Mouse (Mus musculus) MEL (cell line): ENCODE data around the gene Rimklb.

ENCODE experiments used
- CTCF ChIP-seq, 3 experiments: IDR thresholded peaks in 2 of 3; conservative IDR thresholded peaks in 1 of 3; 2 replicates each; pipeline ENCODE4 v1.5.1; 2011 to 2012; ENCODE audit warnings: low read length in 3 of 3, low read depth in 2 of 3, mild to moderate bottlenecking in 2 of 3, improper control_type of control experiment in 1 of 3, inconsistent platforms in 1 of 3, mixed read lengths in 1 of 3, moderate library complexity in 1 of 3; ENCODE audit not compliant: control insufficient read depth in 1 of 3, insufficient read depth in 1 of 3, poor library complexity in 1 of 3, severe bottlenecking in 1 of 3
- E2F4 ChIP-seq: IDR thresholded peaks from 2 replicates; pipeline ENCODE4 v1.6.1; 2011; ENCODE audit warnings: low read depth, low read length, improper control_type of control experiment, borderline replicate concordance
- EP300 ChIP-seq, 2 experiments: IDR thresholded peaks; 2 replicates each; pipeline ENCODE4 v1.6.1; 2011; ENCODE audit warnings: improper control_type of control experiment in 2 of 2, low read length in 2 of 2, low read depth in 1 of 2, mild to moderate bottlenecking in 1 of 2
- MAX ChIP-seq: IDR thresholded peaks from 2 replicates; pipeline ENCODE4 v1.6.1; 2011; ENCODE audit warnings: low read length, improper control_type of control experiment
- POLR2A ChIP-seq, 2 experiments: IDR thresholded peaks; 2 replicates each; pipeline ENCODE4 v1.6.1; 2011 to 2012; ENCODE audit warnings: low read length in 2 of 2, mild to moderate bottlenecking in 2 of 2, control low read depth in 1 of 2, improper control_type of control experiment in 1 of 2, low read depth in 1 of 2, moderate library complexity in 1 of 2; ENCODE audit not compliant: control insufficient read depth in 1 of 2, insufficient read depth in 1 of 2, poor library complexity in 1 of 2
- TBP ChIP-seq: IDR thresholded peaks from 2 replicates; pipeline ENCODE4 v1.8.0; 2011; ENCODE audit warnings: low read depth, low read length, improper control_type of control experiment
- ZC3H11A ChIP-seq: IDR thresholded peaks from 2 replicates; pipeline ENCODE4 v1.6.1; 2012; ENCODE audit warnings: low read depth, mild to moderate bottlenecking, inconsistent platforms, low read length, improper control_type of control experiment
- ZNF384 ChIP-seq: IDR thresholded peaks from 2 replicates; pipeline ENCODE4 v1.6.1; 2012; ENCODE audit warnings: low read depth, mild to moderate bottlenecking, inconsistent platforms, low read length, improper control_type of control experiment

DNA sequence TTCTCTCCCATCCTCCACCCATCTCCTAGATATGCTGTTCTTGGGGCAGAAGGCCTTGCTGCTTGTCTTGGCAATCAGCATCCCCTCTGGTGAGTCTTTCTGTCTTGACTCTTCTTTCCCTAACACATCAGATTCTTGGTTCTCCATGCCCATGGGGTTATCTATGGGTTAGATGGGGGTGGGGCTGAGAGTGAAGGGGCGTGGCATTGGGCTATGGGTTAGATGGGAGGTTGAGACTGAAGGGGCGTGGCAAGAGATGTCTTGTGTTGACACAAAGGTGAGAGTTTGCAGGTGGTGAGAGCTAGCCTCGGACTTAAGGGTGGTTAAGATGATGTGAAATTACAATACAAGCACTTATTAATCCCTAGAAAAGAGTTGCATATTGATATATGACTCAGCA, 15.8 kb upstream of the Rimklb start:
- TF ChIP-seq EP300 (IDR thresholded peaks at IDR 0.05; ENCODE audit: low read depth in 1 of 2, low read length in 2 of 2) (no peak), E2F4 (no peak), POLR2A (IDR thresholded peaks at IDR 0.05; ENCODE audit: control insufficient read depth in 1 of 2, insufficient read depth in 1 of 2, low read depth in 1 of 2, low read length in 2 of 2, poor library complexity in 1 of 2) (no peak), ZC3H11A (no peak), CTCF (IDR thresholded peaks at IDR 0.05 in 2 of 3, conservative IDR thresholded peaks at IDR 0.05 in 1 of 3; ENCODE audit: control insufficient read depth in 1 of 3, insufficient read depth in 1 of 3, low read depth in 2 of 3, low read length in 3 of 3, poor library complexity in 1 of 3, severe bottlenecking in 1 of 3) (no peak), ZNF384 (no peak), TBP (no peak), MAX (no peak)
